18 mouse cellular contexts compared by ENCODE assay signal in the genomic region with DNA sequence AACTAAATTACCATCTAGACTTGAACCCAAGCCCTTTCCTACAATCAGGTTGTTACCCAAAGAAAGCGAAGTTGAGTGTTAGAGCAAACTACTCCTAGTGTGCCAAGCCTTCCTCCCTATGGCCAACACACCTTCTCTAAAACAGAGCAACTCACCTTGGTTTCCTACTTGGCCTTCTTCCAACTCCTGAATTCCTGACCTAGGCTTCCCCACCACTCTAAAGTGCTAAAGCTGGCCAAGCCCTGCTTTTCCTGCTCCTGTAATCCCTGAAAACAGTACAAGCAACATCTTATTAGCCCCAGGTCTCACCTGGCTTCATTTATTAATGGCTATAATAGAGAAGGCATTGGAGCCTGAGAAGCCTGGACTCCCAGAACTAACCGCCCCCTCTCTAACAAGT. TPM values are rescaled to one million over a fixed set of nuclear protein-coding genes. Genes with fewer than 3 reads are reported as not detected.
A peak's percentile ranks its signal among the peaks of the same experiment; 100 is the strongest.
DNase-seq lines count a peak whose midpoint lies in the region; ATAC-seq and TF ChIP-seq lines count a peak whose summit lies in the region.
"Had no signal": no experiment of that assay in that cellular context is flagged by ENCODE, and none has a peak within 500 bp of the region (broad histone marks: within the 10 kb centered on the region; RNA-seq: fewer than 3 reads in every experiment).

No protein-coding gene starts in this region.

- 0 out of 2 replicates have a peak overlapping the region, but pooled peaks have one; percentile 8 for H3K27ac ChIP-seq in heart, embryonic 15.5 days
- H3K27ac ChIP-seq in liver, embryonic 12.5 days, result 0 out of 2 replicates have a peak overlapping the region, but pooled peaks have one; percentile 1
- H3K27ac ChIP-seq in lung, embryonic 16.5 days (ENCODE audit: low read length), result 0 out of 2 replicates have a peak overlapping the region, but pooled peaks have one; percentile 12
- H3K27ac ChIP-seq: embryonic facial prominence, embryonic 13.5 days; forebrain, embryonic 12.5 days; heart, embryonic 10.5 days; hindbrain, embryonic 13.5 days had no signal

- H3K27me3 ChIP-seq in heart, embryonic 15.5 days, result no peaks in the 10 kb centered on the region
- no peaks in the 10 kb centered on the region for H3K27me3 ChIP-seq in liver, embryonic 12.5 days (replicated peaks)
- no peaks in the 10 kb centered on the region for H3K27me3 ChIP-seq in lung, embryonic 16.5 days (ENCODE audit: control insufficient read depth, insufficient read depth, low read depth, low read length)
- H3K27me3 ChIP-seq: embryonic facial prominence, embryonic 13.5 days; forebrain, embryonic 12.5 days; hindbrain, embryonic 13.5 days had no signal

- H3K4me1 ChIP-seq in heart, embryonic 15.5 days (replicated peaks), result peaks cover 23% of the 10 kb centered on the region
- H3K4me1 ChIP-seq in liver, embryonic 12.5 days, result peaks cover 39% of the 10 kb centered on the region
- H3K4me1 ChIP-seq in lung, embryonic 16.5 days (replicated peaks; ENCODE audit: control insufficient read depth, insufficient read depth, low read length), result no peaks in the 10 kb centered on the region; the same call in 1 of the 2 replicates
- peaks cover 6% of the 10 kb centered on the region for H3K4me1 ChIP-seq in lung, adult 2 months (ENCODE audit: control insufficient read depth, insufficient read depth, low read length)

- ATAC-seq in heart, embryonic 15.5 days (replicated peaks; ENCODE audit: insufficient number of reproducible peaks, insufficient read depth, low FRiP score, low read depth), result no peak
- no peak for ATAC-seq in liver, embryonic 12.5 days
- ATAC-seq in lung, embryonic 16.5 days (ENCODE audit: low read depth), result no peak
- ATAC-seq: forebrain, embryonic 16.5 days had no signal

- TF ChIP-seq POLR2A in lung, adult 2 months (IDR thresholded peaks at IDR 0.05; ENCODE audit: borderline replicate concordance, extremely low read depth, low read depth, low read length), result no peak

- H3K9me3 ChIP-seq in heart, embryonic 15.5 days (replicated peaks), result no peaks in the 10 kb centered on the region
- no peaks in the 10 kb centered on the region for H3K9me3 ChIP-seq in liver, embryonic 12.5 days (replicated peaks)
- no peaks in the 10 kb centered on the region for H3K9me3 ChIP-seq in lung, embryonic 16.5 days (ENCODE audit: control insufficient read depth, low read length)
- H3K9me3 ChIP-seq: embryonic facial prominence, embryonic 13.5 days; forebrain, embryonic 12.5 days; heart, embryonic 10.5 days; hindbrain, embryonic 13.5 days had no signal

- H3K4me2 ChIP-seq in heart, embryonic 15.5 days, result no peak overlapping the region
- no peak overlapping the region for H3K4me2 ChIP-seq in liver, embryonic 12.5 days
- no peak overlapping the region for H3K4me2 ChIP-seq in lung, embryonic 16.5 days (ENCODE audit: low read depth, low read length)
- H3K4me2 ChIP-seq: embryonic facial prominence, embryonic 13.5 days; forebrain, embryonic 12.5 days; hindbrain, embryonic 13.5 days had no signal

- no peak for DNase-seq in heart, adult 18-20 months
- no peak for DNase-seq in liver
- DNase-seq in lung, adult 2 months, result no peak
- DNase-seq in gonadal fat pad, adult 2 months (ENCODE audit: low read depth), result peak; percentile 38
- DNase-seq: adrenal gland, postnatal 10 days; cerebellum, adult 18-20 months; cerebellum, adult 9-11 months; cerebellum, postnatal 36 days; gastrocnemius, postnatal 25 days; heart, postnatal 14 days had no signal

- H3K36me3 ChIP-seq in heart, embryonic 15.5 days, result 0 out of 2 replicates have a peak, but pooled peaks cover 1% of the 10 kb centered on the region
- peaks cover 13% of the 10 kb centered on the region for H3K36me3 ChIP-seq in liver, embryonic 12.5 days
- H3K36me3 ChIP-seq in lung, embryonic 16.5 days (ENCODE audit: control insufficient read depth, insufficient read depth, low read length), result peaks cover 4% of the 10 kb centered on the region

- WGBS in heart, embryonic 15.5 days, result 87% methylated on average over 2 of the region's 2 CpGs
- WGBS in liver, embryonic 12.5 days (ENCODE audit: insufficient replicate concordance), result 91% methylated on average over 2 of the region's 2 CpGs
- 82% methylated on average over 2 of the region's 2 CpGs for WGBS in lung, embryonic 16.5 days
- 77% methylated on average over 2 of the region's 2 CpGs for WGBS in lung, adult 2 months

- no peak overlapping the region for H3K4me3 ChIP-seq in heart, embryonic 15.5 days
- no peak overlapping the region for H3K4me3 ChIP-seq in liver, embryonic 12.5 days
- H3K4me3 ChIP-seq in lung, embryonic 16.5 days (ENCODE audit: low read length), result no peak overlapping the region
- H3K4me3 ChIP-seq in lung, adult 2 months (replicated peaks; ENCODE audit: extremely low read depth, low read depth, low read length), result no peak overlapping the region
- H3K4me3 ChIP-seq: embryonic facial prominence, embryonic 13.5 days; forebrain, embryonic 12.5 days; heart, embryonic 10.5 days; hindbrain, embryonic 13.5 days had no signal

- no peak overlapping the region for H3K9ac ChIP-seq in heart, embryonic 15.5 days
- no peak overlapping the region for H3K9ac ChIP-seq in liver, embryonic 12.5 days
- H3K9ac ChIP-seq in lung, embryonic 16.5 days (ENCODE audit: low read length), result no peak overlapping the region
- H3K9ac ChIP-seq: embryonic facial prominence, embryonic 13.5 days; forebrain, embryonic 12.5 days; hindbrain, embryonic 13.5 days had no signal

- TF ChIP-seq CTCF in lung, adult 2 months (IDR thresholded peaks at IDR 0.05; ENCODE audit: insufficient read depth, low read length), result no peak

RNA-seq across cellular contexts. Expression of a gene that starts 17.0 kb away (rescaled TPM):
- 8.5 and 11.4 TPM in 2 replicates for polyA plus RNA-seq in heart, embryonic 15.5 days (2015; fragmentation: Nextera tagmentation; extraction: Ambion mirVana)
- total RNA-seq in heart, adult 18-20 months (2021), result 10 to 100 TPM; 30.9 to 32.2 TPM
- polyA plus RNA-seq in liver, embryonic 12.5 days (2016; fragmentation: Nextera tagmentation; extraction: Ambion mirVana), result 7.9 and 8.0 TPM in 2 replicates
- 9.9 and 10.3 TPM in 2 replicates for polyA plus RNA-seq in lung, embryonic 16.5 days (2015; fragmentation: Nextera tagmentation; extraction: Ambion mirVana)
- polyA plus RNA-seq in lung, adult 2 months (2012; rRNA removed), result 13.8 and 23.3 TPM in 2 replicates
- polyA plus RNA-seq in gonadal fat pad, adult 2 months (2012; rRNA removed), result 9.0 and 11.4 TPM in 2 replicates
